Mouse (Mus musculus) embryo, embryonic 10 days (tissue): ENCODE results near the gene Cog6.

ENCODE experiments used
- DNase-seq: peaks from one replicate; pipeline ENCODE4 v3.0.0-alpha.2; 2015; ENCODE audit warnings: low spot score

Gene Cog6

DNA sequence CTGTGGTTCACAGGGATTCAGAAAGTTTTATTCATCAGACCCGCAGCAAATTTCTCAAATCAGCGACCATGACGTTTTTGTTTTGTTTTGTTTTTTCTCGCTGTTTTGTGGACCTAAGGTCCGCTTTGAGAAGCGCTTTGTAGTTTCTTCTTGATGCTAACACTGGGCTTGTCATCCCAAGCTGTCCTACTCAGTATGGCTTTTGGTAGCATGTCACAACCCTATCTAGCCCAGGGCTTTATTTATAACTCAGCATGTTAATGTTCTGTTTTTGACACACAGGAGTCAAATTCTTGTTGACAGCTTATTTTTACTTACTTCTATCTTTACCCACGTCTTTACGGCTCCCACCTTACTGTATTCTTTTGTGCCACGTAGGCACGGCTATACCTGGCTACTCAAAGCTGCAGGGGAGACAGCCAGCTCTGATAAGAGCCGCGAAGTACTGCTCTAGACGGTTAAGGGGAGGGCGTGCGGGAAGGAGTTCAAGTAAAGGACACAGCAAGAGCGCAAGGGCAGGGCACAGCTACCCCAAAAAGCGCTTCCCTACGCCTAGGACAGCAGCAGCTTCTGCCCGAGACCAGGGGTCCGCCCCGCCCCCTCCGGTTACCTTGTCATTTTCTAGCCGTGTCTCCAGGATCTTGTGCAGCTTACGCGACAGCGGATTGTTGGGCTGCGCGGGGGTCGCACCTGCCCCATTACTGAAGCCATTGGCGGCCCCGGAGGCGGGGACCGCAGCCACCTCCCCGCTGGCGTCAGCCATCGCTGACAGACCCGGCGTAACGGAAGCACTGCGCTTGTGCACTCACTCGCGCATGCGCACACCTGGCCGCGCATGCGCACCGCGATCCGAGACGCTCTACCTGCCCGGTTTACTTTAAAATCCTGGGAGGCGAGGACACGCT, at the start of gene Cog6:
Gene Cog6, minus strand, starts transcription at position 802 of the 905 bp plus-strand sequence.
- DNase-seq, result peak; percentile 95

DNA sequence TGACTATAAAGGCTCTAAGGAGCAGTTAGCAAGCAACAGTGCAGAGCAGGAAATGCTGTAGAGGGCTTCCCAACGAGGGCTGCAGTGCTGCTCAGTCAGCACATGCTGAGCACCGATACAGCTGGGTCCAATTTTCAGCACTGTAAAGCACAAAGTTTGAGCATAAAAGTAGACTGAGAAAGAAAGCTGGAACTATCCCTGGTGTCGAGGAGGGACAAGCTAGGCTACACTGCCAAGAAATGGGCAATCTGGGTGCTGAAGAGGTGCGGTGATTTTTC, 49.0 kb upstream of the Cog6 start:
- peak; percentile 8 for DNase-seq

DNA sequence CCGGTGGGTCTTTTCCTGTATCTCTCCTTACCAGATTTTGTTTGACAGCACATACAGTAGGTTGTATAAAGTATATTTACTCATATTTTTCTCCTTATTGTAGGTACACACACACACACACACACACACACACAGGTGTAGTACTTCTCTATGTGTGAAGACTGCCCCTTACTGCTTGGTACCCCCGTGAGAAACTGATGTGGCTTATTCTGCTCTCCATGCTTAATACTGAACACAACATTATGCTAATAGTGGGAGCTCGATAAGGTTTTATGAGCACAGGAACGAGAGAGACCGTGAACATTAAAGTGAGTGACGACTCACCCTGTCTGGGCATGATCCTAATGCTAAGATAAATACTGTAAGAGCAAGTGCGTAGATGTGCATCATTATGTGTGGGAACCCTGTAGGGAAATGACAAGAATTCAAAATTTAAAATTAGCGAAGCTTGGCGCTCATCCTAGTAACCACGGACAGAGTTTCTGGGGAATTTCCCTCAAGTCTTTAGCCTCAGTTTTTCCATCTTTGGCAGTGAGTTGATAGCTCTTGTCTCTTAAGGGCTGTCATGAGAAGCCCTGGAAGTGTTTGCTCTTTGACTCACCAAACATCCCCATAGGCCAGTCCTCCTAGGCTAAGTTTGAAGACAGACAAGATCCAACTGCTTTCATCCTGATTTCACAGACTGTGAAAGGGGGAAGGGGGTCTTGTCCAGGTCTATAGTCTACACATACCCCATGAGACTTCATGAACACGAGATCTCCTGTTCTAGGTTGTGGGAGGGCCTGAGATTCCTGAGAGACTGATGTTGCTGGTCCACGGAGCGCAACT, 48.4 kb upstream of the Cog6 start:
- no peak for DNase-seq

DNA sequence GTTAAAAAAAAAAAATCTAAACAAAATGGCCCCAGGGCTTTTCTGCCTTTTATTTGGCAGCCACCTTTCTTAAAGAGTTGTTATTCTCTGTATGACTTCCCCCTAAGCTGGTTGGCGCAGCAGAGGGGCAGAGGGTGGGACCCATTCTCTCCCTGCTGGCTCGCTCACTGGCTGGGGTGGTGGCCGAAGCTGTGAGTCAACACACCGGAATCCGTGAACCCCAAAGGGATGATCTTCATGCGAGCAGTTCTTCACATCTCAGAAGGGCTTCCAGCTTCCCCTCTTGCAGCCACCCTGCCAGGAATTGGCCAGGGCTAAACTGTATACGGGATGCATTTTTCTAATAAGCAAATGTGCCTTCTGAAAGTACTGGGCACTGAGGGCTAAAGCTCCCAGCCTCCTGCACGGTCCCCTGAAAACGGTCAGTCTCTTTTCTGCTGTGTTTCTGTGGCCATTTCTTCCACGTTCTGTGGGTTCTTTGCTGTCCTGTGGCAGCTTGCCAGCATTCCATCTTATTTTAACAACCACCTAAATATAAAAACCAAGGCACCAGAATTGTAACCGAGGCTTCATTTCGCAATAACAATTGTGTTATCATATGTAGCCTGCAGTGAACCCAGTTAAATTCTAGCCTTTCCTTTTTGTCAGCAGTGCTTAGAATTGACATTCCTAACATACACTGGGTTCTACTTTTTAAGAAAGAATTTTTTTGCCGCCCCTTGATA, 46.5 kb upstream of the Cog6 start:
- no peak for DNase-seq

DNA sequence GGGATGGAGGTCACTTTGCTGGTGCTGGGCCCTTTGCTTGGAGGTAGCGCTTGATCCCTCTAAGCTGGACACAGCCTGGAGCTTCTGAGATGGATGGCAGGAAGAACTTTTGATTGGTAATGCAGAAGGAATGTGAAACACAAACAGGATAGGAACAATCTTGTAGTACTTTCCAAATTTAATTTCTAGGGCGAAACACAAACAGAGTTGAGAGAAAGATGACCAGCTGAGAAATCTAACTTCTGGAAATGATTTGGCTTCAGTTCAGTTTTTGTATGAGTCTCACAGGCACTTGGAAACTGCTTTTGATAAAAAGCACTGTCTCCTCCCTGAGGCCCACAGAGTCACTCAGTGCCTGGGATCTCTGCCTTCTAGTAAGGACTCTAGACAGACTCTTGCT, 42.9 kb upstream of the Cog6 start:
- DNase-seq, result no peak

DNA sequence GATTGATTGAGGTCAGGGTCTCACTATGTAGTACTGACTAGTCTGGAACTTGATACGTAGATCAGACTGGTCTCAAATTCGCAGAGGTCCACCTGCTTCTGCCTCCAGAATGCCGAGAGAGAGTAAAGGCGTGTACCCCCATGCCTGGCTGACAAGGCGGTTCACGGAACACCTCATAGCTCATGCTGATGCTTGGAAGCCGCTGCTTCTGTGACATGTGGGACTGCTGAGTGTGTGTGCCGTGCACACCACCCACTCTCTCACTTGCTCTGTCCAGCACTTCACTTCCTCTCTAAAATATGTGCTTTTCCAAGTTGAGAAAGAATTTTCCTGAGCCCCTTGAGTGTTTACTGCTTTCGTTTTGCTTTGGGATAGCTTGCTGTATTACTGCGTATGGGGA, 39.4 kb upstream of the Cog6 start:
- peak; percentile 24 for DNase-seq

DNA sequence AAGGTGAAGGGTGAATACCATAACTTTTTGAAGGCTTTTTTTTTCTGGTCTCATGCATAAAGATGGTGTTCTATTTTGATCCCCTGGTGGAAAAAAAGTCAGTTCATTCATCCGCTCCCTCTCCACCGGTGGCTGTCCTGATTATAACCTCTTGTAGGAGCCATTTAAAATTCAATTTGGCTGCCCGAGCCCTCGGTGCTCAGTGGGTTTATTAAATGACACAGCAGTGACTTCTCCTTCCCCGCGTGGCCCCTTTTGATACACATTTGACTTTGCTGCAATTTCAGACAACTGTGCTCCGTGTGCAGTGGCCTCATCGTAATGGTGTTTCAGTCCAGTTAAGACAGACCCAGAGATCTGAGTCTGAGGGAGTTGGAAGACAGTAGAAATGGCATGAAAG, 35.3 kb upstream of the Cog6 start:
- no peak for DNase-seq

DNA sequence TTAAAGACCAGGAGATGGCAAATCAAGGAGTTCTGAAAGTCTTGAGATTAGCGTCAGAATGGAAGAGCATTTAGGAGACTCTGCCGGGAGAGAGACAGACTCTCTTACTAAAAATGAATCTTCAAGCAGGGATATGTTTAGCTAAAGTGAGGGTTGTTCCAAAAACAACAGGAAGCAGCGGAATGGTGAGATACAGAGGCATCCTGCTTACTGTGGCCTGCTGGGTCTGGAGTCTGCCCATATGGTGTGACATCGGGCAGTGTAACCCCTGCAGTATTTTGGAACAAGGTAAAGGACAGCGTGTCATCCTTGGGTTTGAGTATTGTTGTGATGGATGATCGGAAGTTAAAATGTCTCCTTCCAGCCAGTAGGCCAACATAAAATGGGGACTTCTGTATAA, 29.3 kb upstream of the Cog6 start:
- DNase-seq, result no peak

DNA sequence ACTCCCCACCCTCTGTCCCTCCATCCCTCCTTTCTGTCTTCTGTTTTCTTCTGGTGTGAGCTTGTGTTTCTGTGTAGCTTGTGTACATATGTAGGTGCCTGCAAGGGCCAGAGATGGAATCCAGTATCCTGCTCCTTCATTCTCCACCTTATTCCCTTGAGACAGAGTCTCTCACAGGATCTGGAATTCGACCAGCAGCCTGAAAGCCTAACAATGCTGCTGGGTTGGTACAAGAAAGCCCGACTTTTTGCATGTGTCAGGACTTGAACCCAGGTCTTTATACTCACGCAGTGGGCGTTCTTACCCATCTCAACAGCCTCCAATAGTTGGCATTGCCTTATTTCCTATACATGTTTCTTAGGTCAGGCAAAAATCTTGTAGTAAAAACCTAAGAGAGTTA, 28.7 kb upstream of the Cog6 start:
- DNase-seq, result no peak

DNA sequence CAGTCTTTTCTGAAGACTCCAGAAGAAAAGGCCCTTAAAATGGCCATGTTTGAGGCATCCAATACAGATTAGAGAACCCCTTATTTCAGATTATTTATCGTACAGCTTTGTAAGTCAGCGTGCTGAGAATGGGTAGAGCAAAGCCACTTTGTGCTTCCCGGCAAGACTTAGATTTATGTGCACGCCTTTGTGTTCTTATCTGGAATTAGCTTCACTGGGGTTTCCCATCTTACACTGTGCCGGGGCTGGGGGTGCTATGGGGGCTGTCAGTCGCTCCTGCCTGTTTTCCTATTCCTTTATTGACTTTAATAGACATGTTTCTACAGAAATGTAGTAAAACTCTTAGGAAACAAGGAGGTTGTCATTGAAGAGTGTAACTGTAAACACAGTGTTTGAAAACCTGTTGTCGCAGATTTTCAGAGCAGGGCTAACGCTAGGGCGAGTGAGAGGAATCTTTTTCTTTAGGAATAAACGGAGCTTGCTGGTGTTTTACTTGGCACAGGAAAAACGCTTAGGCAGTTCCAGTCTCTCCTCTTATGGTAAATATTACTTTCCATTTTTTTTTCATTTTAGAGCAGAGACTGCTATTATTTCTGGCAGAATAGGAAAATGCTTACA, 27.8 kb upstream of the Cog6 start:
- no peak for DNase-seq

DNA sequence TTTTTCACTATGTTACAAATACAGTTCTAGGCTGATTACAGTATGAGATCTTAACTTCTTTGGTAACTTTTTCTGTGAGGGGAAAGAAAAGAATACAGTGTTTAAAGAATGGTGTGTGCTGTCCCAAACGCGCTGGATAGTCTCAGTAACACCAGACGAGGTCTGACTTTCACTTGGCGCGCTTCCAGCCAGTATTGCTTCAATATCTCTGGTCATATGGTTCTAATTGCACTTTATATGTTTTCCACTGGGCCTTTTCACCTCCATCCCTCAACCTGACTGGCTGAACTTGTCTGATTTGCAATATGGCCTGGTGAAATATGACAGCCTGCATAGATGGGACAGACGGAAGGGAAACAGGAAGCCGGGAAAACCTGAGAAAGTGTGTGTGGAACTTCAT, 27.2 kb upstream of the Cog6 start:
- DNase-seq, result peak; percentile 47

DNA sequence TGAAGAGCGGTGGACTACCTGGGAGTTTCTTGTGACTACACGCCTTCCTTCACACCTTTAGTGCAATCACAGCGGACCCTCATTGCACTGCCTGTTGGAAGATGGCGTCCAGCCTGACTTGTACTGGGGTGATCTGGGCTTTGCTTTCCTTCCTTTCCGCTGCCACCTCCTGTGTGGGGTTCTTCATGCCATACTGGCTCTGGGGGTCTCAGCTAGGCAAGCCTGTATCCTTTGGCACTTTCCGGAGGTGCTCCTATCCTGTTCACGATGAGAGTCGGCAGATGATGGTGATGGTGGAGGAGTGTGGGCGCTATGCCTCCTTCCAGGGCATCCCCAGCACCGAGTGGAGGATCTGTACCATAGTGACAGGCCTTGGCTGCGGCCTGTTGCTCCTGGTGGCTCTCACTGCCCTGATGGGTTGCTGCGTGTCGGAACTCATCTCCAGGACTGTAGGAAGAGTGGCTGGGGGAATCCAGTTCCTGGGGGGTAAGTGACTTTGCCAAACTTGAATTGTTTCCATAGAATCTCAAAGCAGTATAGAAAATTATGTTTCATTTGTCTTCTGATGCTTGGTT, 26.3 kb upstream of the Cog6 start:
- DNase-seq, result no peak

DNA sequence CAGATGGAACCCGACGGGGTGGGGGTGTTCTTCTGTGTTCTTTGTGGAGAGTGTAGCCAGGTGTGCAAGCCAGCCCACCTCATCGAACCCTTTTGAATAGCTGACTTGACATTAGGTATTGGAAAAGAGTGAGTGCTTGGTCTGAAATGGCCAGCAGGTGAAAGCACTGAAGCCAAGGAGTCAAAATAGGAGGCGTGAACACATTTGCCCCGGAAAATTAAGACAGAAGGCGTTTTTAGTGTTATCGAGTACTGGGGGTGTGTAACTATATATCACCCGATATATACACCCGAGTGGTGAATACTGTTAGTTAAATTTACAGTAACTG, 25.2 kb upstream of the Cog6 start:
- no peak for DNase-seq

DNA sequence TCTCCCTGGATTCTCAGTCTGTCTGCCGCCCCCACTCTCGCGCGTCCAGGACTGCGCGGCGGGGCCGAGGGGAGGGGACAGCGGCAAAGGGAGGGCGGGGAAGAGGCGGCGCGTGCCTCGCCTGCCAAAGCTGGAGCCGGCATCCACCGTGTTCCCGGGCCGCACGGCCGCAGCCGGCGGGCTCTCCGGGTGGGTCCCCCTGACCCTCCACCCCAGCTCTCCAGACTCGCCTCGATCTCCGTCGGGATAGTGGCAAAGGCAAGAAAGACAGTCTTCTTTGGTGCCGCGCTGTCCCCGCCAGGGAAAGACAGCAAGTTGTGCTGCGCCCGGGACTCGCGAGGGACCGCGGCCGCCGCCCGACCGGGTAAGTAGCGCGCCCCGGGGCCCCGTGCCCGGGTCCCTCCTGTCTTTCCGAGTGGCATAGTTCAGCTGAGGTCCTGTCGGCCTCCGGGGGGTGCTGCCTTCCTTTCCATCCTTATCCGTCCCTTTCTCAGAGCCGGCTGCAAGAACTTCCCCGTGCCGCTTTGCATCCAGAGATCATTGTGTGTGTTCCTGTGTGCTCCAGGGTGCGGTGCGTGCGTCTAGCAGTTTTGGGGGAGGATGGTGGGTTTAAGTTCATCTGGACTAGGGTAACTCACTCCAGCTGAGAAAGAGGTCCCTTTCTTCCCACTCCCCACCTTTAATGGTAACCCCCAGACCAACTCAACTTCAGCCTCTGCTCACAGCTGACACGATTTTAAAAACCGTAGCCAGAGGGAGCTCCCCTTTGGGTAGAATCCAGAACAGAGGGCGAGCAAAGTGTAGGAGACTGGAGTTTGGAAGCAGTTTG, 24.6 kb upstream of the Cog6 start, which contains the start of gene Lhfp:
Gene Lhfp, plus strand, starts transcription at position 118 of the 829 bp plus-strand sequence.
- peak; percentile 77 for DNase-seq

DNA sequence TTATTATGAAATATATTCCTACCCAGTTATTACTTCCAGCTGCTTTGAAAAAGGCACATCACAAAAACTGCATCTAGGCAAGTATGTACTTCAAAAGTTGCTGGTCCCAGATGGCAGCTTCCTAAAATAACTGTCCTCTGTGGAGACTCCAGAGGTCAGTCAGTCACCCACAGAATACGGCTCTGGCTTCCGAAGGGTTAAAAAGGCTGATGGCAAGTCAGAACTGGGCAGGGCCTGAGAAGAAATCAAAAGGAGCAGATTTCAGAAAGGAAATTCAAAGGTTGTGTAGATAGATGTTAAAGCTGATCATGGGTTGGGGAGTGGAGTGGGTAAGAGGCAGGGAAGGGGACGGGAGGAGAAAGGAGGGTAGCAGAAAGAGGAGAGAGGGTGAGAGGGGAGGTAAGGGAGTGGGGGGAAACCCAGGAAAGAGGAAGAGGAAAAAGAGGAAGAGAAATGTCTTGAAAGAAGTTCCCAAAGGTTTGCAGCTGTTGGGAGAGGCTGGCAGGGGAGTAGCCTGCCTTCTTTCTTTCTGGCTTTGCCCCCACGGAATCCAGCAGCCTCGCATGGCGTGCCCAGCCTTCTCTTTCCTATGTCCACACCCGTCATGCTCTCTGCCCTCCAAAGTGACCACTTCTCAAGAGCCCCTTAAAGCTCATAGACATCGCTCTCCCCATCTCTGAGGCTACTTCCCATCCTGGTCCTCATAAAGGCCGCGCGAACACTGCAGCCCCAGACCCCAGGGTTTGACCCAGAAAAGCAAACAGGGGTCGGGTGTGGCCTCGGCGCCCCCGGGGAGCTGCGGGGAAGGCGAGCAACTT, 23.8 kb upstream of the Cog6 start:
- no peak for DNase-seq

DNA sequence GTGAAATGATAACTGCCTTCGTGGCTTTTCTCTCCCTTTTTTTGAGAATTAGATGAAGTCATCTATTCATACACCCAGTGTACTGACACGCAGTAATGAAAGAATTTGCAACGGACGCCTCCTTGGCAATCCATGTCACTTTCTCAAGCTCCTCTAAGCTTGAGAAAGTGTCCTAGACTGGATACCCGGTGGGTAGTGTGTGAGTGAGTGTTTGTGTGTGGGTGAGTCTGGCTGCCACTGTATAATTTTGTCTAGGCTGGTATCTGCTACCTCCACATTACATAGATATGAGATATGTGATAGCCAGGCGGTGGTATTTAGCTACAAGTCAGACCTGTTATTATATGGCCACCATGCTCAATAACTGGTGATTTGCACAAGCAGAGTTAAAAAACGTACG, 22.7 kb upstream of the Cog6 start:
- no peak for DNase-seq

DNA sequence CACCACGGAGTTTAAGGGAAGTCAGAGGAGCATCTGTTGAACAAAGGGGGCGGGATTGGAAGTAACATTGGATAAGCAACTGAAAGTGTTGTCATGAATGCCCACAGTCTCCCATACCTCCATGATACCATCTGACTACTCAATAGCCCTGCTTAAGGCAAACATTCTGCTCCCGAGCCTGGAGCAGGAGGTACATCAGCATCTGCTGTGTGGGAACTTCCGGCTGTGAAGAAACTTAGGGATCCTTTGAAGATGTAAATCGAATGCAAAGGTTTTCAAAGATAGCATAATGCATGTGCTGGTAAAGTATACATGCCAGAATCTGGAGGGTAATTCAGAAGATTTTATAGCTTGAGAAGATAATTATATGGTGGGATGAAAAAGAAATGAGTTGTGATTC, 21.9 kb upstream of the Cog6 start:
- DNase-seq, result no peak

DNA sequence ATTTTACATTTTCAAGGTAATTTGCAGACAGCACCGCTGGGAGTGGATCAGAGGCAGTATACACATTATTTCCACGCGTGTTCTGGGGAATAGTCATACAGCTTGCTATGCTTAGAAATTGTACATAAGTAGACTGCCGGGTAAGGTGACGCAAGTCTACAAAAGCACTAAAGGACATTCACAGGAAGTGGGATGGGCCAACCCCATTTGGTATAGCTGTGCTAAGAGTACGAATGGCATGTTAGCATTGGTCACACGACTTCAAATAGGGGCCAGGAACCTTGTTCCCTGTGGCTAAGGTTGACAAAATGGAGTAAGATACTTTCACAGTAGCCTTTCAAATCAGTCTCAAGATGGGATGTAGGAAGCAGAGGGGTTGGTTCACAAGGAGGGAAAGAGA, 19.9 kb upstream of the Cog6 start:
- DNase-seq, result no peak

DNA sequence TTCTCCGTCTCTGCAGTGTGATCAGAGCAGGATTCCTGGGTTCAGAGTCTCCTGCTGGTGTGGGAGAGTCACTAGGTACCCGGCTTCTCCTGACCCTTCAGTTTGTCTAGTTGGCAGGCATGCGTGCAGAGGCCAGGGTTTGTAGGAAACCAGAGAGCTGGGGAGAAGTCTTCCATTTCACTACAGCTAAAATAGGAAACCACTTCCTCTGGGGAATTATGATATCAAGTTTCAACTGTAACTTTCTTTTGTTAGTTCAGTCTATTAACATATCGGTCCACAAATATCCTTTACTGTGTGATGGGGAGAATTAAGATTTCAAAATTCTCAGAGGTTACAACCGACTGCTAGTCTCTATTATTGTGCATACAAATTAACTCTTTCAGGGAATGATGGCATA, 19.0 kb upstream of the Cog6 start:
- DNase-seq, result no peak

DNA sequence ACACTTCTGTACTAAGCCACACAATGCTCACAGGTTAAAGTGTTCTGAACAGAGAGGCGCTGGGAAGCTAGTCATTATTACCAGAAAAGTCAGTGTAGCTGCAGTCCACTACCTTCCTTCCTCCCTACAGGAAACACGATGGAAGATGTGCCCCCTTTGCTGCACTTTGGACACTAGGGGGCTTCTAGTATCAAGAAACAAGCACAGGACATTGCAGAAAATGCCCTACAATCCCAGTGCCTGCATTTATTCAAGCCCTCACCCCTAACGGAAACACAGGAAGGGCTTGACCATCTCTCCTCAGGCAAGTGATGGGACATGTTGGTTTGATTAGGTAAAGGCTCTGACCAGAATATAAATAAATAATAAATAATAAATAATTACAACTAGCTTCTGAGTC, 16.4 kb upstream of the Cog6 start:
- DNase-seq, result peak; percentile 79
